Mouse (Mus musculus) kidney, postnatal 36 days (tissue): ENCODE measurements around the gene Adcyap1.

ENCODE experiments used
- DNase-seq, 2 experiments: peaks; one replicate each; pipeline ENCODE4 v3.0.0; 2021 to 2022; ENCODE audit warnings: mixed read lengths in 2 of 2

Gene Adcyap1

GRCm38 (mm10) chr17:93198717-93199116, at the start of gene Adcyap1:
Gene Adcyap1, plus strand, starts transcription at chr17:93199017.
- no peak for DNase-seq

GRCm38 (mm10) chr17:93158280-93158851, 40.5 kb upstream of the Adcyap1 start:
- peak; percentile 13 to 71 for DNase-seq

GRCm38 (mm10) chr17:93169572-93169971, 29.2 kb upstream of the Adcyap1 start:
- DNase-seq = no peak

GRCm38 (mm10) chr17:93196846-93197245, 2.0 kb upstream of the Adcyap1 start:
- no peak for DNase-seq

- DNase-seq = peak in 1 of 2 experiments; percentile 15
Measured at GRCm38 (mm10) chr17:93198213-93198612, 604 bp upstream of the Adcyap1 start.

GRCm38 (mm10) chr17:93199218-93199617, 401 bp downstream of the Adcyap1 start:
- DNase-seq = no peak

- no peak for DNase-seq
Measured at GRCm38 (mm10) chr17:93199747-93200146, 930 bp downstream of the Adcyap1 start.

GRCm38 (mm10) chr17:93200386-93201264, 1.8 kb downstream of the Adcyap1 start:
- DNase-seq = no peak

- DNase-seq = no peak
Measured at GRCm38 (mm10) chr17:93201265-93201925, 2.6 kb downstream of the Adcyap1 start.

GRCm38 (mm10) chr17:93202165-93203075, 3.6 kb downstream of the Adcyap1 start:
- no peak for DNase-seq

GRCm38 (mm10) chr17:93203076-93204031, 4.5 kb downstream of the Adcyap1 start:
- DNase-seq = no peak

- no peak for DNase-seq
Measured at GRCm38 (mm10) chr17:93217785-93218184, 19.0 kb downstream of the Adcyap1 start.

GRCm38 (mm10) chr17:93218640-93219039, 19.8 kb downstream of the Adcyap1 start:
- no peak for DNase-seq

- no peak for DNase-seq
Measured at GRCm38 (mm10) chr17:93237355-93237754, 38.5 kb downstream of the Adcyap1 start.
